Mouse (Mus musculus) embryonic fibroblast, embryonic 13.5 days (primary cell): ENCODE results near the gene Dcdc2a.

Experiments used
- CTCF ChIP-seq: IDR thresholded peaks from 2 replicates; pipeline ENCODE4 v1.5.1; 2011; ENCODE audit warnings: mild to moderate bottlenecking, control low read depth, low read length, moderate library complexity, borderline replicate concordance; ENCODE audit not compliant: insufficient read depth
- POLR2A ChIP-seq: IDR thresholded peaks from 2 replicates; pipeline ENCODE4 v1.6.1; 2011; ENCODE audit warnings: low read depth, mild to moderate bottlenecking, control low read depth, low read length, moderate library complexity

- TF ChIP-seq POLR2A, result no peak
- TF ChIP-seq CTCF, result no peak
Measured at GRCm38 (mm10) chr13:25128766-25129165, 73.0 kb downstream of the Dcdc2a start.
